Mouse (Mus musculus) adrenal gland, adult 8-10 months (tissue): Measurements from ENCODE around the gene Mrm3. TPM values are rescaled to one million over a fixed set of nuclear protein-coding genes. Genes with fewer than 3 reads are reported as not detected.
"Not testable (repeated sequence)": the region's sequence is repeated elsewhere in the genome, so short reads cannot be mapped to it uniquely, and the experiment has no call there.

Experiments
- DNase-seq: peaks from one replicate; pipeline ENCODE4 v3.0.0; 2022
- total RNA-seq, 4 experiments: library from RNA; stranded (reverse); gene quantifications; 2 replicates each; pipeline ENCODE4 v1.2.4; 2022

Gene Mrm3
- 10 to 100 TPM; 18.3 to 23.6 (median 20.1) TPM for total RNA-seq

DNA sequence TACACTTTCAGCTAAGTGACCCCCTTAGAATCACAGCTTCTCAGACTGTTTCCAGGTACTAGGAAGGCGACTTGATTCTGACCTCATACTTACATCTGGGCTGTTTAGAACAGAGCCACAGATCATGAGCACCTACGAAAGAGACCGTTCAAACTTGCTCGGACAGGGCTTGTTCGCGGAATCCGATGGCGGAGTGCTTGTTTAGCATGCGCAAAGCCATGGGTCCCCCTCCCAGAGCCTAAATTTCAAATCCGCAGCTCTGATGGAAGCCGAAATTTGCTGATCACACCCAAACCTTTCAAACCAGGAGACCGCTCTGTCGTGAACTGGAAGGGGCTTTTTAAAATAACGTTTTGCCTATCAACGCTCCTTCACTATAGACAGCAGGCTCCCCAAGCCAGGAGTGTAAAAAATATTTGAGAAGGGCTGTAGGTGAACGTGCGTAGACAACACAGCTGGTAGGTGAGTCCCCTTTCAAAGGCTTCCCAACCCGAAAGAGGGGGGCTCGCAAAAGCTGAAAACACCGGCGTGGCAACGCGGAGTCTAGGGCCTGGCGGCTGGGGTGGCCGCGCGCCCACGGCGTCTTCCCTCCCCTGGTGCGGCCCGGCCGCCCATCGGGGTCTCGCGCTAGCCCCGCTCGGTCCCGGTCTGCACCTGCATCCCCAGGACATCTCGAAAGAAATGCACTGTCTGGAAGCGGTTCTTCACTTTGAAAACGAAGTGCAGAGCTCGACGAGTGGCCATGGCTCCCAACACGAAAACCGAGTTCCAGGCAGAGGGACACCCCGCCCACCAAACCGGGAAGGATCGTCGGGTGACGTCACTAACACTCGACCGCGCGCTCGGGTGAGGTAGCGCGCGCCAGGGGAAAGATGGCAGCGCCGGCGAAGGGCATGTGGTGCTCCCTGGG, at the start of gene Mrm3, which contains the start of gene Glod4:
Mrm3 (plus strand) TSS at position 815 of the 910 bp plus-strand sequence.
Glod4 (minus strand) TSS at position 825 of the 910 bp plus-strand sequence.
- DNase-seq: peak; percentile 89

DNA sequence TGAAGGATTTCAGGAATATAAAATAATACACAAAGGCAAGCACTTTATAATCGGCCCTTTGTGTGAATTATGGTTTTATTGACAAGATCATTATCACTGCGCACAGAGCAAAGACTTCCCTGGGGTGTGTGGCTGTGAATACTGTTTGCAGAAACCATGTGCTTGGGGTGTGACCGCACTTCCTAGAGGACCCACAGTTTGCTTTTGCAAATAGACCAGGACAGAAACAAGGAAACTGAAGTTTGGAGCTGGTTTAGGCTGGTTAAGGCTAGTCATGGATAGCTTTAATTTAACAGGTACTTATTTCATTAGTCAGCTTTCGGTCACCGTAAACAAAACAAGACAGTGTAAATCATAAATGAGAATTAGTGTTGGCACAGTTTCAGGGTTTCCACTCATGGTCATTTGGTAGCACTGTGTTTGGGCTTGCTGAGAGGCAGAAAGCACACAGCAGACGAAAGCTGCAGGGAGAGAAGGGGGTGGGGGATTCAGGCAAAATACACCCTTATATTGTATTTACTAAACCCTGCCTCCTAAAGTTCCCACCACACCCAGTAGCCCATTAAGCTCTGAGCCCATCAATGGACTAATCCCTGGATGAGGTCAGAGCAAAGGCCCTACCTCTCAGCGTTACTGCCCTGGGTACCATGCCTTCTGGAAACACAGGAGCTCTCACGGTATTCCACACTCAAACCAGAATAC, 47.1 kb upstream of the Mrm3 start:
- DNase-seq: no peak

DNA sequence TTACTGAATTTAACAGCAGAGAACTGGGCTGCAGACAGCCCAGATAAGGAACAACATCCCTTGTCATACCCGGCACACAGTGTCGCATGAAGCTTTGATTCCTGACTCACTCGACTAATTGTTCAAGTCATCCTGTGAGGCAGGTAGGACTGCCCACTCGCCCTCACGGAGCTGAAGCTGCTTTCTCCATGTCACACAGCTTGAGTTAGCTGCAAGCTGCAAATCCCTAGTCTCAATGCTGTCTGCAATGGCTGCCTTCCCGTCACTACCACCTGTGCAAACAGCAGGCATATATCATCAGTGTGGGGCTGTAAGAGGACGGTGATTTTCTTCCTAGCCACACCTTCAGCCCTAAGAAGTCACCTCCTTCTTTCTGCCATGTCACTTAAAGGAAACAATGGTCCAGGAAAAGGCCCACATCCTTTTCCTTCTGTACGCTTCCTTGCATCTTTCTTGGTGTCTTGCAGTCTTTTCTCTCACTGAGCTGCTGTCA, 46.5 kb upstream of the Mrm3 start:
- no peak for DNase-seq

DNA sequence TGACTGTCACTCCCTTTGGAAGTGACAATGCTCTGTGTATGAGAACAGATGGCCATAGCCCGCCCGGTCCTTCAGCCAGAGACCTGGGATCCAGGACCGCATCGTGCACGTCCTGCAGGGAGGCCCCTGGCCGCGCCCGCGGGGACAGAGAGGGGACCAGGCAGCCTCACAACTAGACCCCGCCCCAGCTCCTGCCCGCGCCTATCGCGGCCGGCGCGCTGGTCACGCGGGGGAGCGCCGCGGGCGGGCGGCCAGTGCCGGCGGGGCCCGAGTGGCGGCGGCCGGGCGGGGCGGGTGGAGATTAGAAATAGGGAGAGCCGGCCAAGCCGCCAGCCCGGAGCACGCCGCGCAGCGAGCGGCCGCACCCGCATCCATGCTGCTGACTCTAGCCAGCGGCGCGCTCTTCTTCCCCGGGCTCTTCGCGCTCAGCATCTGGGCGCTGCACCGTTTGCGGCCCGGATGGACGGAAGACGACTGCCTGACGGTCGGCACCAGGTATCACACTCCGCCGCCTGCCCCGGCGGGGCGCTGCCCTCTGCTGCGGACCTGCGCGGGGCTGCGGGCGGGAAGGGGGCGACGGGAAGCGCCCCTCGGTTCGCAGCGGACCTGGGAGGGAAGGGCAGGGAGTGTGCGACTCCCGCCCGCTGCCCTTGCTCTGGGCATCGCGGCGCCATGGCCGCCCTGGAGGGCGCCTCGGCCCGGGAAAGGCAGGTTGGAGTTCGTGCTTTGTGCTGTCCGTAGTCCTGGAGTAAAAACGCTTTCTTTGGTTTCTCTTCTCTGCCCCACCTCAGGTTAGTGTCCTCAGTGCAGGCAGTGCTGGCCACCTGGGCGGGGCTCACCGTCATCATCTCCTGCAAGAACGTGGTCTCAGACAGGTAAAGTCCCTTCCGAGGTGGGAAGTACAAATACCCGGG, 41.5 kb upstream of the Mrm3 start:
- DNase-seq: peak; percentile 73

DNA sequence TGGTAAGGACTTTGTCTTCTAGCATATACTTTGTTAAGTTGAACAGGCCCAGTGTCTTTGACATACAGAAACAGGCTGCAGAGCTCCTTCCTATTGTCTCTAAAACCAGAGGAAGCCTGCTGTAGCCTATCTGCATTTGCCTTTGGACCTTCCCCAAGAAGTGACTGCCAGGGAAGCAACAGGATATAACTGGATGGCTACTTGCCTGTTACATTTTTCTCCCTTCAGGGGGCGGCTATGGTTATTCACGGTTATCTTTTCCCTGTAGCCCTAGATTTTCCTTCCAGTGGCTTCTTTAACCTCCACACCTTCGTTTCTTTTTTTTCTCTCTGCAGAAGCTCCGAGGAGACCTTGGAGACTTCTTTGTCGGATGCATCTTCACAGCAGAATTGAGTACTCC, 36.7 kb upstream of the Mrm3 start:
- no peak for DNase-seq

DNA sequence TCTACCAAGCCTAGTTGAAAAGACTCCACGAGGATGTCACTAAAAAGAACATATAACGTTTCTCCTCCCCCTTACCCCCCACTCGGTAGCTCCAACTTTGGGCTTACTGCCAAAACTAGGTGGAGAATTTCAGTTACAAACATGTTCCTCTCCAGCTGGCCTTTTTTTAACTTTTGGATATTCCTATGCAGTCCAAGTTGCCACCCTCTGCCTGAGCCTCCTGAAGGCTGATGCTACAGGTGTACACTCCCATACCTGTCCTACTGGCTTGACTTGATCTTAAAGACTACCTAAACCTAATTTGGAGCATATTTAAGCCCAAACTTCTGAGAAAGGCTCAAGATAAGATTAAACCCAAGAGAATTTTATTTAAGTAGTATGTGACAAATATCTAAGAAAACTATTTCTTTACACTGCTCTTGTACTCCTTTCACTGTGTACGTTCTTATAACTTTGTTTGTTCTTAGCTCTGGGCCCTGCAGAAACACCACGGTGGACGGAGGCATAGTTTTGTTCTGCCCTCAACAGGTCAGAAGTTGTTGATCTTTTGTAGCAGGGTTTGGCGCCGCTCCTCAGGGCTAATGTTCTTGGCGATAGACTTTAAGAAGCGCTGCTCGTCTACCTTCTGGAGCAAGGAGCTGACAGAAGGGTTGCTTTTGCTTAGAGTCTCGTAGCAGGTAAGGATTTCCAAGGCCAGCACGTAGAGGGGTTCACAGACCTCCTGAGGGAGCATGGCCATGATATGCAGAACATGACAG, 33.1 kb upstream of the Mrm3 start:
- DNase-seq: no peak

DNA sequence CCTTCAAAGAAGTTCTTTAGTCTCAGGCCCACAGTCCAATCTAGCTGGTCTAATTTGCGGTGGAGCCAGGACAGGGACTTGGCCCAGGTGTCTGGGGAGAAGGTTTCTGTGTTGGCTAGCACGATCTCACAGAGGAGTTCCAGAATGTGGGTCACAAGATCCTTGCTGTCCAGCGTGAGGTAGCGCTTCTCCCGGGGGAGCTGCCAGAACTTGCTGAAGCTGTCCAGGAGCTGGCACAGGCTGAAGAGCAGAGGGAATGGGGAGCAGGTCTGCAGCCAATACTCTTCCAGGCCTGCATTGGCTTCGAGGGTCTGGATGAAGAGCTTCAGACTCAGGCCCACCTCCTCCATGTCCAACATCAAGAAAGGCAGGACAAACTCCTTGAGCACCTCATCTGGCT, 31.9 kb upstream of the Mrm3 start:
- DNase-seq: not testable (repeated sequence)

DNA sequence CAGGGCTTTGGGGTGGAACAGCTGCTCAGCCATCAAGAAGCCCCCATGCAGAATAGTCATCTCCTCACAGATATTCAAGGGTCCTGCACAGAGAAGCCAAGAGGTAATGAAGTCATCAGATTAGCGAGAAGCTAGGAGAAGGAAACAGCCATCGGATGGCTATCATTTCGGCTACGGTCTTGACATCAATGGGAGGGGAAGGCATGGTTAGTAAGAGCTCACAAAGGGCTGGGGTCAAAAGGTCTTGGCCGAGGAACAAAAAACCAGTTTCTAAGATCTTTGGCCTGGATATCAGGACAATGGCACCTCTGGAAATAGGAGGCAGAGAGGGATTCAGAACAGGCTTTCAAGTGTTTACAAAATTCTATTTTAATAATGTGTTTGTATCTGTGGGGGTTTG, 29.7 kb upstream of the Mrm3 start:
- DNase-seq: no peak

DNA sequence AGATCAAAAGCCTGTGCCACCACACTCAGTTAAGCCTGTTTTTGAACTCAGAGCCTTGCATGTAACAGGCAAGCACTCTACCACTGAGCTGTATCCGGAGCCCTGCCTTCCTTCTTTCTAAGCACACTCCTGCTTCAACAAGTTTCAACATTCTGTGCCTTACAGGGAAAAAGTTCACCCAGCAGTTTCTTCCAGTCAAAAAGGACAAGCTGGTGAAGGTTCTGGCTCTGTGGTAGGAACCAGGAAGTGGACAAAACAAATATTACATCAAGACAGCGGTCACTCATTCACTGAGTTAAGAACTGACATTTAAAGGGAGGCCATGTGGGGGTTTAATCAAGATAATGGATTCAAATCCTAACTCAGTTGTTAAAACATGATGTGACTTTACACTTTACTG, 28.5 kb upstream of the Mrm3 start:
- DNase-seq: no peak

DNA sequence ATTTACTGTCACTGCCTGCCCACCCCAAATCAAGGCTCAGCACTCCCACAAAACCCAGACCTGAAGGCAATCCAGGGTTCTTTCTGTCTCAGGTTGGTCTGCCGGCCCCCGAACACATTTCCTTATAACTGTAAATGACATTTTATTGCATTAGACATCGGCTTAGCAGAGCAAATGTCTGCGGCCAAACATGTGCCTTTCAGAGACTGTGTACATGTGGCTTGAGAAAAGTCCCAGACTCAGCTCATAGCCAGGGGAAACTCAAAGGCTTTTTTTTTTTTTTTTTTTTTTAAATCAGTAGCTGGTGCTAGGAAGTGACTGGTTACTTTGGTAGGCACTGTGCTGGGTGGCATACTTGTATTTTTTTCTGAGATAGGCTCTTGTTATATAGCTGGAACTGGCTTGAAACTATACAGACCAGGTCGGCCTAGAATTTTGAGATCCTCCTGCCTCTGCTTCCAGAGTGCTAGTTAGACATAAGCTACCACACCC, 27.4 kb upstream of the Mrm3 start:
- no peak for DNase-seq

DNA sequence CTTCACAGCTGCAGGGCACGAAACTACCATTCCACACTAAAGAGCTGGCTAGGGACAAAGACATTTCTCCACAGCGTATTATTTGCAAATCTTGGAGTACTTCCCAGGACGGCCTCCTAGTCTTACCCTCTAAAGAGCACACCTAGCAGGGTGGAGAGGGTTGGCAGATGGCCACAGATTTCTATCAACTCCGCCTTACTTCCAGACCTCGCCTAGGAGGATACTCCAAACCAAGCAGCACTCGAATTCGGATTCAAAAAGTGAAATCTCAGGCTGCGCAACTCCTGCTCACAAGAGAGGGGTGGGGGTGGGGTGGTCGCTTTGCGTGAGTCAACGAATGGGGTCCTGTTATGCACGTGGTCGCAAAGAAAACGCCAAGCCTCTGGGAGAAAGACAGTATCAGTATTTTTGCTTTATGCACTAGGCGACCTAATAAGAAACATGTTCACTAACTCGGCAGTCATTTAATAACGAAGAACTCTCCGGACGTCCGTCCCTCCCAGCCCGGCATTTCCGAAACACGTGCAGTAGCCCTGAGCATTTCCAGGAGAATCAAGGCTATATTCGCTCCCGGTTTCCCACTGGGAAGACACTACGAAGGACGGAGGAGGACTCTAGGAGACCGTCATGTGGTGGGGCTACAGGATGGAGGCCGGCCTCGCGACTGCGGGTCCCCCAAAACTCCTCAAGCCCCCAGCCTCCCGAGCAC, 26.7 kb upstream of the Mrm3 start:
- peak; percentile 21 for DNase-seq

DNA sequence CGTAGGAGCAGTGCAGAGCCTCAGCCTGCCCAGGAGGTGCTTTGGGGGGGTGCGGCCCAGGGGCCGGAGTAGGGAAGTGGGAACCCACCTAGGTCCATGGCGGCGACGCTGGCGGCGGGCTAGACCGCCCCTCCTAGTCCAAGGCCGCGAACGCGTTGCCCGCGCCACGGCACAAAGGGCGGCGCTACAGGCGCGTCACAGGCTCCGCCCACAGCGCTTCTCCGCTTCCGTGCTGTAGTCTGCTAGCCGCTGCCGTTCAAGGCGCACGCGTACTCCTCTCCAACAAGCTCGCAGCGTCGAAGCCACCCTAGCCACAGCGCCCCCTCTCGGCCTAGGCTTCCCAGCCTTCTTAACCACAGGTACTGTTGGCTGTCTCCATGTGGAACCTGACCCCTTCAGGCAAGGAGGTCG, 26.1 kb upstream of the Mrm3 start, which contains the start of the genes Dbil5 and Gemin4:
Dbil5 (plus strand) TSS at position 219 of the 411 bp plus-strand sequence.
Gemin4 (minus strand) TSS at position 275 of the 411 bp plus-strand sequence.
- DNase-seq: peak; percentile 94

DNA sequence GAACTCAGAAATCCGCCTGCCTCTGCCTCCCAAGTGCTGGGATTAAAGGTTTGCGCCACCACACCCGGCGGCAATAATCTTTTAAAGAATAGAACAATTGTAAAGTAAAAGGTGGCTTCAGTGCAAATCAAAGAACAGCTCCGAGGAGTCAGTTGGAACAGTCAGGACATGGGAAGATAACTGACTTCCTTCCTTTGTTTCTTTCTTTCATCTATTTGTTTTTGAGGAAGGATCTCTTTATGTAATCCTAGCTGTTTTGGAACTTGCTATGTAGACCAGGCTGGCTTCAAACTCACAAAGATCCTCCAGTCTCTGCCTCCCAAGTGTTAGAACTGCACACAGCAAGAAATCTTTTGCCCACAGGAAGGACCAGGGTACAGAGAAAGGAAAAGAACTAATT, 18.9 kb upstream of the Mrm3 start:
- no peak for DNase-seq

DNA sequence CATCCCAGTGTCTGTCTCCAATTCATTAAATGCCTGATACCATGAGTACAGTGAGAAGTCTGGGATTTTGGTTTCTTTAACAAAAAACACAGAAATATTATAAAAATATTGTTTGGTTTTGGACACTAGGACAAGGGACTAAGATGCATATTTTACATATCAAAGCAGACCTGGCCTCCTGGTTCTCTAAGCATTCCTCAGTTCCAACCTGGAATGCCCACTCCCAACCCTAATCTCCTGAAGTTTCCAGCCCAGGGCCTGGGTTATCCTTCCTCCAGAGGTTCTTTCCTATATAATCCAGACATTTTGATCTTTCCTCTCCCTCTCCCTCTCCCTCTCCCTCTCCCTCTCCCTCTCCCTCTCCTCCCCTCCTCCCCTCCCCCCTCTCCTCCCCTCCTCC, 18.5 kb upstream of the Mrm3 start:
- no peak for DNase-seq

DNA sequence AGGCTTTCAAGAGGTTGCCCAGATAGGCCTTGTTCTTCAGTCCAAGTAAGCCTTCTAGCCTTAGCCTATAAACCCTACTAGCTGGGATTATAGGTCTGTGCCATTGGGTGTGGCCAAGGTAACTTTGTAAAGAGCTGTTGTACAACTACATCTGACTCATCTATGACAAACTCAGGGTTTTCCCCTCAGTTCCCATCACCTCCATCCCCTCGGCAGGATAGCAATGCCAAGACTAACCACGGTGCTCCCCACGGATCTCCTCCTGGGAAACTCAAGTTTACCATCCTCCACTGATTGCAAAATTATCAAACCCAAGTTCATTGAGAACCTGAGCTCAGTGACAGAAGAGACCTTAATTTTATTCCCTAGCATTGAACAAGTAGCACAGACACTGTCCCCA, 7.4 kb upstream of the Mrm3 start:
- no peak for DNase-seq

DNA sequence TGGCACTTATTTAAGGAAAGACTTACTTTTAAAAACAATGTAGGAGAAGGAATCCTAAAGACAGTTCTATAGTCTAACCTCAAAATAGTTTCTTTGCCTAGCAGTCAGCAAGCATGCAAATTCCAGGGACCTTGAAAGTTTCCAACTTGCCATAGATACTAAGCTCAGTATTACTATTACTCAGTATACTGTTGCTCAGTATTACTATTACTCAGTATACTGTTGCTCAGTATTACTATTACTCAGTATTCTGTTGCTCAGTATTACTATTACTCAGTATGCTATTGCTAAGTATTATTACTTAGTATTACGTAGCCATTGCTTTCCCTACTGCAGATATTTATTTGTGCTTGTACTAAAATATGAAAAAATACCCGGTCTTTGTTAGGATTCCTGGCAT, 3.8 kb upstream of the Mrm3 start:
- no peak for DNase-seq

DNA sequence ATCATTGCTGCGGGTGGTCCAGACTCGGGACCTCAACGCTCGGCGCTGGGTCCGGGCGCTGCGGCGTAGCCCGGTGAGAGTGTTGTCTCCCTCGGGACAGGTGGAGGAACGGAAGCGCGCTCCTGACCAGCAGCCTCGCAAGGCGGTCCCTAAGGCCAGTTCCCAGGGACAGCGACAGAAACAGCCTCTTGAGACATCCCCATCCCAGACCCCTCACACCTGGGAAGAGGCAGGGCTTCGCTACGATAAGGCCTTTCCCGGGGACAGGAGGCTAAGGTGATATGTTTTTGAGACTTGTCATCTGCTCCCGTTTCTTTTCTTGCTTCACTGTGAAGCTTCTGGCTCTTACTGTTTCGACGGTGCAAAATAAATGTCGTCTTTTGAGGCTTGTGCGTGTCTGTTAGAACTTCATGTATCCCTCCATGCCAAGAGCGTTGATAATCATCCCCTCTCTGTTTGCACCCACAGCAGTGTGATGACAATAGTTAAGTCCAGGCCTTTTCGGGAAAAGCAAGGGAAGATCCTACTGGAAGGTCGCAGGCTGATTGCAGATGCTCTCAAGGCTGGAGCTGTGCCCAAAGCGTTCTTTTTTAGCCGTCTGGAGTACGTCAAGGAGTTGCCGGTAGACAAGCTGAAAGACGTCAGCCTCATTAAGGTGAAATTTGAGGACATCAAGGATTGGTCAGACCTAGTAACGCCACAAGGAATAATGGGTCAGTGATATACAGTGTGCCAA, 464 bp downstream of the Mrm3 start:
- DNase-seq: no peak

DNA sequence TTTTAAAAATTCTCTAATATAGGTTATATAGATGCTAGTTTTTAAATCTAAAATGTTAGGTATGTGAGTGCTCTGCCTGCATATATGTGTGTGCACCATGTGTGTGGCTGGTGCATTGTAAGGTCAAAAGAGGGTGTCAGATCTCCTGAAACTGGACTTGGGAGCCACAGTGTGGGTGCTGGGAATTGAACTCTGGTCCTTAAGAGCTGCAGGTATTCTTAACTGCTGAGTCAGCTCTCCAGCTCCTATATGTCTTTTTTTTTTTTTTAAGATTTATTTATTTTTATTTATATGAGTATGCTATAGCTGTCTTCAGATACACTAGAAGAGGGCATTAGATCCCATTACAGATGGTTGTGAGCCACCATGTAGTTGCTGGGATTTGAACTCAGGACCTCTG, 2.9 kb downstream of the Mrm3 start:
- DNase-seq: no peak

DNA sequence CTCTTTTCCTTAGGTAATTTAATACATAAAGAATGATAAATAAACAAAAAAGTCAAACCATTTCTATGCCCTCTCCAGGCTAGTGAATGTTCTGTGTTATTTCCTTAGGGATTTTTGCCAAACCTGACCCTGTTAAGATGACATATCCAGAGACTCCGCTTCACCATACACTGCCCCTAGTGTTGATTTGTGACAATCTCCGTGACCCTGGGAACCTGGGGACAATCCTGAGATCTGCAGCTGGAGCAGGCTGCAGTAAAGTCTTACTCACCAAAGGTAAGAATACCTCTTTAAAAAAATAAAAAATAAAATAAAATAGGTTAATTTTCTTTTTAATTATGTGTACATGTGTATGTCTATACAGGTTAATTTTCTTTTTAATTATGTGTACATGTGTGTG, 3.7 kb downstream of the Mrm3 start:
- no peak for DNase-seq

DNA sequence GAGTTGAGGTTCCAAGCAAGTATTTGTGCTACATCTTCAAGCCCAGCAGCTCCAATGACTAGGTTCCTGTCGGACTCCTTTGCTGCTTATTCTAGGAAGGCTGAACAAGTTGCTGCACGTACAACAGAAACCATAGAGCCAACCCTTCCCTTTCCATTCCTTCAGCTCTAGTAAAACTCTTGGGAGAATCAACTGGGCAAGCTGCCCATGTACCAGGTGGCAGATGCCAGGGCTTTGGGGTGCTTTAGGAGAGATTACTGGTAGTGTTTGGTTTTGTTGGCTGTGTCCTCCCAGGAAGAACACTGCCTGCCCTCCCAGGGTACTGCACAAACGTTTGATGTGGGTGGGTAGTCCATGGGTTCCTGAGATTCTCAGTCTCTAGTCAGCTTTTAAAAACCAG, 8.5 kb downstream of the Mrm3 start:
- DNase-seq: no peak
